Mouse (Mus musculus) layer of hippocampus, postnatal 25 days (tissue): ENCODE data around the gene 4933414I15Rik. TPM values are rescaled to one million over a fixed set of nuclear protein-coding genes. Genes with fewer than 3 reads are reported as not detected.

Experiments used
- total RNA-seq, 2 experiments: library from RNA; stranded (reverse); gene quantifications; 2 replicates each; pipeline ENCODE4 v1.2.3; 2021

4933414I15Rik gene
- total RNA-seq, 2 experiments from 2014 or later, result not detected

Other genes with a start within 250 kb of the 4933414I15Rik start
- 10 to 100 TPM; 48.0 to 48.2 TPM for gene Zfp354c, start 116.0 kb downstream of the 4933414I15Rik start, total RNA-seq
- gene Zfp879, start 102.2 kb downstream of the 4933414I15Rik start, total RNA-seq, result 1 to 10 TPM; 3.0 to 3.4 TPM
- not detected for gene Grm6, start 93.1 kb downstream of the 4933414I15Rik start, total RNA-seq
- gene Zfp454, start 56.1 kb downstream of the 4933414I15Rik start, total RNA-seq, result 1 to 10 TPM; 6.1 to 6.2 TPM
- 10 to 100 TPM; 17.2 to 19.7 TPM for gene Zfp2, start 27.6 kb downstream of the 4933414I15Rik start, total RNA-seq
- 1 to 10 TPM; 5.4 to 7.2 TPM for gene Zfp354b, start 12.1 kb downstream of the 4933414I15Rik start, total RNA-seq
- gene Prop1, start 10.0 kb upstream of the 4933414I15Rik start, total RNA-seq, result not detected
- gene Olfr1378, start 22.8 kb upstream of the 4933414I15Rik start, total RNA-seq, result not detected
- gene Olfr1377, start 38.2 kb upstream of the 4933414I15Rik start, total RNA-seq, result not detected
- gene Olfr51, start 59.8 kb upstream of the 4933414I15Rik start, total RNA-seq, result not detected
- gene Olfr54, start 70.5 kb upstream of the 4933414I15Rik start, total RNA-seq, result not detected
- not detected for gene Olfr1375, start 104.3 kb upstream of the 4933414I15Rik start, total RNA-seq
- 1 to 10 TPM; 8.7 to 8.8 TPM for gene Zfp354a, start 115.5 kb upstream of the 4933414I15Rik start, total RNA-seq